Mouse (Mus musculus) liver, adult 2 months (tissue): Measurements from ENCODE around the gene Smurf1.

Source experiments
- CTCF ChIP-seq: fragments of 200-500 bp; IDR thresholded peaks from 2 replicates; pipeline ENCODE4 v1.5.1; 2011; ENCODE audit warnings: low read depth, low read length, control low read depth
- POLR2A ChIP-seq: fragments of 200-500 bp; IDR thresholded peaks from 2 replicates; pipeline ENCODE4 v1.6.1; 2011; ENCODE audit warnings: low read length, control low read depth; ENCODE audit not compliant: insufficient read depth; ENCODE audit errors: extremely low read depth

DNA sequence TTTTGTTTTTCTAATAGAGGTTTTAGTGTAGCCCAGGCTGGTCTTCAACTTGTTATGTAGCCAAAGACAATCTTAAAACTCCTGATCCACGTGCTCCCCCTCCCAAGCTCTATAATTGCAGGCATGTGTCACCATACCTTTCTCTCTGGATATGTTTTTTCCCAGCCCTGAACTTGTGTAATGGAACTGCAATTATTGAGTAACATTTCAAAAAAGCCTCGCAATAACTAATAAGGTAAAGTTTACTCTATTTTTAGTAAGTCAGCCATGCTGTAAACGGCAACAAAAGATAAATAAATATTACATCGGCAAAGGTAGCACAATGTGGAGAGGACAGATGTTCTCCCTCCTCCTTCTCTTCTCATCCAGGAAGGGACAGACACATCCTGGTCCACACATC, 21.3 kb downstream of the Smurf1 start:
- TF ChIP-seq POLR2A = no peak
- TF ChIP-seq CTCF = no peak
